Mouse (Mus musculus) forebrain, embryonic 13.5 days (tissue): ENCODE measurements at regions not wholly inside any gene's neighbourhood (a gene's known extent, or its start where the extent isn't known, plus 50 kb on each side); places are given as distances from the start of the nearest gene placed in this dataset.
A peak's percentile ranks its signal among the peaks of the same experiment; 100 is the strongest.
"Not testable (repeated sequence)": the region's sequence is repeated elsewhere in the genome, so short reads cannot be mapped to it uniquely, and the experiment has no call there.

Source experiments
- ATAC-seq: fragments of 200-750 bp; cut with Nextera tagmentation; 2 replicates; pipeline ENCODE4 v1.8.0; 2017
- H3K27ac ChIP-seq: fragments of 300-500 bp; sonication (generic); 2 replicates; pipeline ENCODE4 v1.5.1; 2015; ENCODE audit warnings: inconsistent platforms, mild to moderate bottlenecking, moderate library complexity
- H3K27me3 ChIP-seq: fragments of 300-500 bp; sonication (generic); 2 replicates; pipeline ENCODE4 v1.6.1; 2015; ENCODE audit warnings: mild to moderate bottlenecking, inconsistent platforms
- H3K36me3 ChIP-seq: fragments of 300-500 bp; sonication (generic); 2 replicates; pipeline ENCODE4 v1.6.1; 2015; ENCODE audit warnings: mild to moderate bottlenecking, inconsistent platforms; ENCODE audit not compliant: poor library complexity, severe bottlenecking
- H3K4me1 ChIP-seq: fragments of 300-500 bp; sonication (generic); 2 replicates; pipeline ENCODE4 v1.6.1; 2015; ENCODE audit warnings: inconsistent platforms
- H3K4me2 ChIP-seq: fragments of 300-500 bp; sonication (generic); 2 replicates; pipeline ENCODE4 v1.6.1; 2015; ENCODE audit warnings: inconsistent platforms, mild to moderate bottlenecking, moderate library complexity
- H3K4me3 ChIP-seq: fragments of 300-500 bp; sonication (generic); 2 replicates; pipeline ENCODE4 v1.5.1; 2015; ENCODE audit warnings: mild to moderate bottlenecking, inconsistent platforms
- H3K9ac ChIP-seq: fragments of 300-500 bp; sonication (generic); 2 replicates; pipeline ENCODE4 v1.6.1; 2015; ENCODE audit warnings: mild to moderate bottlenecking, inconsistent platforms
- H3K9me3 ChIP-seq: fragments of 300-500 bp; sonication (generic); replicated peaks from 2 replicates; pipeline ENCODE4 v1.6.1; 2016; ENCODE audit warnings: inconsistent platforms
- WGBS: fragments of 180-500 bp; shearing (Covaris S2); methylation state at CpG from one replicate; pipeline ENCODE4 v1.1.7; 2015; 5-methylcytosine and 5-hydroxymethylcytosine counted together

GRCm38 (mm10) chr8:81286280-81287034 lies 55.9 kb upstream of the Inpp4b start:
- H3K9me3 ChIP-seq, result no peaks in the 10 kb centered on the region
- no peaks in the 10 kb centered on the region for H3K36me3 ChIP-seq
- ATAC-seq, result no peak
- H3K27ac ChIP-seq, result no peak overlapping the region
- H3K9ac ChIP-seq, result no peak overlapping the region
- H3K27me3 ChIP-seq, result no peaks in the 10 kb centered on the region
- H3K4me3 ChIP-seq, result no peak overlapping the region
- no peaks in the 10 kb centered on the region for H3K4me1 ChIP-seq
- no peak overlapping the region for H3K4me2 ChIP-seq
- WGBS, result 71% methylated on average over 8 of the region's 8 CpGs

GRCm38 (mm10) chr8:81260089-81260488 lies 82.3 kb upstream of the Inpp4b start:
- no peak overlapping the region for H3K4me3 ChIP-seq
- H3K27me3 ChIP-seq, result no peaks in the 10 kb centered on the region
- no peak overlapping the region for H3K4me2 ChIP-seq
- H3K36me3 ChIP-seq, result no peaks in the 10 kb centered on the region
- H3K9me3 ChIP-seq, result no peaks in the 10 kb centered on the region
- no peaks in the 10 kb centered on the region for H3K4me1 ChIP-seq
- H3K9ac ChIP-seq, result no peak overlapping the region
- 86% methylated on average over 2 of the region's 2 CpGs for WGBS
- H3K27ac ChIP-seq, result no peak overlapping the region
- ATAC-seq, result no peak

GRCm38 (mm10) chr8:81223872-81224271 lies 118.5 kb upstream of the Inpp4b start:
- Histone ChIP-seq H3K4me1 (no peaks in the 10 kb centered on the region), H3K27me3 (no peaks in the 10 kb centered on the region), H3K36me3 (no peaks in the 10 kb centered on the region), H3K9me3 (no peaks in the 10 kb centered on the region), H3K9ac (no peak overlapping the region), H3K4me3 (no peak overlapping the region), H3K27ac (no peak overlapping the region), H3K4me2 (no peak overlapping the region)
- 88% methylated on average over 3 of the region's 3 CpGs for WGBS
- no peak for ATAC-seq

GRCm38 (mm10) chr8:81187061-81187790 lies 155.1 kb upstream of the Inpp4b start:
- not testable (repeated sequence) for H3K4me2 ChIP-seq, H3K27ac ChIP-seq, H3K4me3 ChIP-seq, ATAC-seq, H3K4me1 ChIP-seq, H3K36me3 ChIP-seq, H3K9me3 ChIP-seq, H3K9ac ChIP-seq, H3K27me3 ChIP-seq
- WGBS, result 61% methylated on average over 11 of the region's 11 CpGs

GRCm38 (mm10) chr8:81175537-81175936 lies 160.8 kb upstream of the Usp38 start:
- Histone ChIP-seq H3K36me3 (no peaks in the 10 kb centered on the region), H3K9me3 (no peaks in the 10 kb centered on the region), H3K4me2 (no peak overlapping the region), H3K9ac (no peak overlapping the region), H3K27me3 (no peaks in the 10 kb centered on the region), H3K27ac (no peak overlapping the region), H3K4me3 (no peak overlapping the region), H3K4me1 (no peaks in the 10 kb centered on the region)
- ATAC-seq, result no peak
- WGBS, result 65% methylated on average over 1 of the region's 1 CpGs

- Histone ChIP-seq H3K27ac (no peak overlapping the region), H3K9ac (no peak overlapping the region), H3K4me3 (no peak overlapping the region), H3K27me3 (no peaks in the 10 kb centered on the region), H3K4me2 (no peak overlapping the region), H3K36me3 (no peaks in the 10 kb centered on the region), H3K4me1 (no peaks in the 10 kb centered on the region), H3K9me3 (no peaks in the 10 kb centered on the region)
- no peak for ATAC-seq
- 94% methylated on average over 3 of the region's 3 CpGs for WGBS
Measured at GRCm38 (mm10) chr8:81147239-81147638, 132.5 kb upstream of the Usp38 start.

- H3K9ac ChIP-seq, result no peak overlapping the region
- H3K4me3 ChIP-seq, result no peak overlapping the region
- H3K4me1 ChIP-seq, result no peaks in the 10 kb centered on the region
- H3K27ac ChIP-seq, result no peak overlapping the region
- no peaks in the 10 kb centered on the region for H3K9me3 ChIP-seq
- ATAC-seq, result no peak
- no peaks in the 10 kb centered on the region for H3K27me3 ChIP-seq
- no peak overlapping the region for H3K4me2 ChIP-seq
- no peaks in the 10 kb centered on the region for H3K36me3 ChIP-seq
- 68% methylated on average over 4 of the region's 4 CpGs for WGBS
Measured at GRCm38 (mm10) chr8:81106763-81107509, 92.2 kb upstream of the Usp38 start.

DNA sequence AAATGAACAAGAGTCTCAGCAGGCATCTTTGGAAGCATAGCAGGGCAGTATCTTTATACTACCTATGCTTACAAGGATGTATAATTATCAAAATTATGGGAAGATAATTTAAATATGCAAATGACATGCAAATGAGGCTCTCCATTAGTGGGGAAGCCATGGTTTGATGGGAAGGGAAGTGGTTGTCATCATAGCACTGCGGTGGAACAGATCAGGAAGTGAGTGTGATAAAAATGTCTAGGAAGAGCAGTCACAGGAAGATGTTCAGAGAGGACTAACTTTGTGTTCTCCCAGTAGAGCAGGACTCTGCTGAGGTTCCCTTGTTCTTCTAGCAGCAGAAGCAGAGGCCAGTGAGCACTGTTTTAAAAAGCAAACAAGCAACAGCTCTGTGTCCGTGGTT lies 84.2 kb upstream of the Usp38 start:
- H3K4me2 ChIP-seq, result no peak overlapping the region
- ATAC-seq, result no peak
- no peak overlapping the region for H3K27ac ChIP-seq
- H3K4me1 ChIP-seq, result no peaks in the 10 kb centered on the region
- no peaks in the 10 kb centered on the region for H3K9me3 ChIP-seq
- H3K36me3 ChIP-seq, result no peaks in the 10 kb centered on the region
- H3K27me3 ChIP-seq, result no peaks in the 10 kb centered on the region
- no peak overlapping the region for H3K9ac ChIP-seq
- no peak overlapping the region for H3K4me3 ChIP-seq
- 81% methylated on average over 2 of the region's 2 CpGs for WGBS

GRCm38 (mm10) chr8:81097076-81097819 lies 82.5 kb upstream of the Usp38 start:
- no peaks in the 10 kb centered on the region for H3K27me3 ChIP-seq

DNA sequence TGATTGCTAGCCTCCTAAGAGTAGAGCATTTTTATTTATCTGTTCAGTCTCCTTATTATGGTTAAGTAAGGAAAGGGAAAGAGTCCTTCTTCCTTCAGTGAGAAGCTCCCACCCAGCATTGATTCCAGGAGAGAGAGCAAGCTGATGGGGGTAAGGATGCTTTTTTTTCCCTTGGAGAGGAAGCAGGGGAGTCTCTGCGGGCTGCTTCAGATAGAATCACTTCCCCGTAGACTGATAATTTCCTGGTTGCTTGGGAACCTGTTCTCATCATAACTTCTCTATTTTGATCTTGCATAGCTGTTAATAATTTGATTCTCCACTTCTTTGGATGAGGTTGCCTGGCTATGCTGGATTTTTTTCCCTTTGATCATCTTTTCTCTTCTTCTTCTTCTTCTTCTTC lies 80.5 kb upstream of the Usp38 start:
- ATAC-seq, result no peak
- no peak overlapping the region for H3K27ac ChIP-seq
- H3K36me3 ChIP-seq, result no peaks in the 10 kb centered on the region
- H3K27me3 ChIP-seq, result no peaks in the 10 kb centered on the region
- no peaks in the 10 kb centered on the region for H3K4me1 ChIP-seq
- H3K4me3 ChIP-seq, result no peak overlapping the region
- no peak overlapping the region for H3K9ac ChIP-seq
- 83% methylated on average over 2 of the region's 2 CpGs for WGBS
- H3K9me3 ChIP-seq, result no peaks in the 10 kb centered on the region
- H3K4me2 ChIP-seq, result no peak overlapping the region

More at GRCm38 (mm10) chr8:81097076-81097819, 82.5 kb upstream of the Usp38 start:
- Histone ChIP-seq H3K27ac (no peak overlapping the region), H3K4me3 (no peak overlapping the region), H3K4me1 (no peaks in the 10 kb centered on the region), H3K9me3 (no peaks in the 10 kb centered on the region), H3K9ac (no peak overlapping the region), H3K36me3 (no peaks in the 10 kb centered on the region), H3K4me2 (no peak overlapping the region)
- ATAC-seq, result no peak
- 66% methylated on average over 9 of the region's 9 CpGs for WGBS

GRCm38 (mm10) chr8:81080865-81081637 lies 66.3 kb upstream of the Usp38 start:
- Histone ChIP-seq H3K4me2 (no peak overlapping the region), H3K9ac (no peak overlapping the region), H3K4me3 (no peak overlapping the region), H3K4me1 (no peaks in the 10 kb centered on the region), H3K27ac (no peak overlapping the region), H3K36me3 (no peaks in the 10 kb centered on the region), H3K9me3 (no peaks in the 10 kb centered on the region), H3K27me3 (no peaks in the 10 kb centered on the region)
- 77% methylated on average over 12 of the region's 12 CpGs for WGBS
- ATAC-seq, result 0 out of 2 replicates have a peak, but pooled peaks have one; percentile 19
